Mouse (Mus musculus) gastrocnemius, postnatal 14 days (tissue): ENCODE results near the gene Hscb. TPM values are rescaled to one million over a fixed set of nuclear protein-coding genes. Genes with fewer than 3 reads are reported as not detected.

Experiments used
- DNase-seq: peaks from one replicate; pipeline ENCODE4 v3.0.0; 2021; ENCODE audit warnings: mixed read lengths
- intact Hi-C: fragments of 180-260 bp; cut with DNase I; formaldehyde crosslinking; loops from one replicate; pipeline ENCODE4 v1.15.1; 2025; ENCODE audit warnings: low total_unique reads
- total RNA-seq, 2 experiments: library from RNA; stranded (reverse); gene quantifications; 2 replicates each; pipeline ENCODE4 v1.2.3; 2021

Gene Hscb
- total RNA-seq, 2 experiments from 2014 or later = 10.1 to 10.5 TPM

DNA sequence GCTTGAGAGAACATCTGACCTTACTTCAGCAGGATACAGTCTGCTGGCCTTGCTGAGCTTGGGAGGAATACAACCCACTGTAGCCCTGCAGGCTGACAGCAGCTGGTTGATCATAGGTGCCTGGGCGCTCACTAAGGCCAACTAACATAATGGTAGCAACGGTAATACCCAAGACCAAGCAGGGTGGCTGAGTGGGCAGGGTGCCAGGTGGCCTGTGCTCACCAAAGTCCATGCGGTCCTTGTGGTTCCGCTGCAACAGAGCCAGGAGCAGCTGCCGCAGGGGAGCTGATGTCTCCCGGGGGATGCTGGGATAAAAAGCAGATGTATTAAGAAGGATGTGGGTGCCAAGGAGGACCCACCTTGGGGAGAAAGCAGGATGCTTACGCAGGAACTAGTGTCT is 45.2 kb downstream of the Hscb start:
- DNase-seq = peak; percentile 47
- intact Hi-C loops = no loop called here

DNA sequence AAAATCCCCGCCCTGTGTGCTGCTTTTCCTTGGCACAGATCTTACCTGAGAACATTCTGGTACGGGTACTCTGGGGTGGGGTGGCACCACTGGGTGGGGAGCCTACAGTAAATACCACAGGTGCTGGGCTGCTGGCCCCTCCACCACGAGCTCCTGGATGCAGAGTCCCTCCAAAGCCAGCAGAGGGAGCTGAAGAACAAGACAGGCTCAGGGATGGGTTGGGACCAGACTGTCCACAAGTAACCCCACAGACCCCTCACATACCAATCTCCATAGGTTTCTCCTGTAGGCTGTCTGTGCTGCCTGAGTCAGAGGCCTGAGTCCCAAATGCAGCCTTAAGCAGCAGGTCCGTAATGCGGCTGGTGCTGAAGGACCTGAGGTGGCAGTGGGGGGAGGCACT is 50.9 kb downstream of the Hscb start:
- intact Hi-C loops = no loop called here
- DNase-seq = no peak

DNA sequence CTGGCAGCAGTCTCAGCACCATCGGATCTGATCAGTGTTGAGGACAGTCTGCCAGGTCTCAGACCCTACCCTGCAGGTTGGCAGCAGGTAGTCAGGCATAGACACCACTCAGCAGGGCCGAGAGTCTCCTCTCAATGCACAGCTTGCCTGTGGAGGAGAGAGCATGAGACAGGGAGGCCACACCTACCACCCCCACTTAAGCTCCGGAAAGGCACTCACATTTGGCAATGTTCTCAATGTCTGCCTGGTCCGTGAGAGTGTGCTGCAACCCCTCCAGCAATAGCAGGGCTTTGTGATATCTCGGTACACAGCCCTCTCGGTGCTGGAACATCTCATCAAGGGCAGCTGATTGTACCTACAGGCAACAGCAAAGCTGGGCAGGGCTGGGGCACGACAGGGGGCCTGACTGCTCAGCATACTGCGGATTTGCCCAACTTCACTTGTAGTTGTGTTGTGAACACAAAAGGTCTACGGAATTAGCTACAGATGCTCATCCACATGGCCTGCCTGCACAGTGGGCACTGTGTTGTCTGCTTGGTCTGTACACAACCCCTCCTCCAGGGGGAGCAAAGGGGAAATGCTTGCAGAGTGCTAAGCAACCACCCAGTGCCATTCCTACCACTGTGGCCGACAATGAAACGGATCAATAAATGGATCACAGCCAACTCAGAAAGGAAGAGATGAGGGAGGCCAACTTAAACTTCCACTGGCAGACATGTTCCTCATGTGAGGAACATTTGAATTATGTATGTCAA is 53.3 kb downstream of the Hscb start:
- intact Hi-C loops = no loop called here
- no peak for DNase-seq

DNA sequence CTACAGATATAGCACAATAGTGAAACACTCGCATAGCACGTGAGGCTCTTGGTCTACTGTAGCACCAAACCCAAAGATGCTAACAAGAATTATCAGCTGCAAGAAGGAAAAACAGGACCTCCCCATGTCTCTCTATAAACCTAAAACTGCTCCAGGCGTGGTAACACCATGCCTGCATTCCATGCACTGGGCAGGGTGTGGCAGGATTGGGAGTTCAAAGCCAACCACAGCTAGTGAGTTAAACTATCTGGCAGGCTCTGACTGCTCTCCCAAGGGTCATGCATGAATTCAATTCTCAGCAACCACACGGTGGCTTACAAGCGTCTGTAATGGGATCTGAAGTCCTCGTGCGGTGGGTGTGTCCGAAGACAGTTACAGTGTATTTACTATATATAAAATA is 56.4 kb downstream of the Hscb start:
- intact Hi-C loops = no loop called here
- no peak for DNase-seq

DNA sequence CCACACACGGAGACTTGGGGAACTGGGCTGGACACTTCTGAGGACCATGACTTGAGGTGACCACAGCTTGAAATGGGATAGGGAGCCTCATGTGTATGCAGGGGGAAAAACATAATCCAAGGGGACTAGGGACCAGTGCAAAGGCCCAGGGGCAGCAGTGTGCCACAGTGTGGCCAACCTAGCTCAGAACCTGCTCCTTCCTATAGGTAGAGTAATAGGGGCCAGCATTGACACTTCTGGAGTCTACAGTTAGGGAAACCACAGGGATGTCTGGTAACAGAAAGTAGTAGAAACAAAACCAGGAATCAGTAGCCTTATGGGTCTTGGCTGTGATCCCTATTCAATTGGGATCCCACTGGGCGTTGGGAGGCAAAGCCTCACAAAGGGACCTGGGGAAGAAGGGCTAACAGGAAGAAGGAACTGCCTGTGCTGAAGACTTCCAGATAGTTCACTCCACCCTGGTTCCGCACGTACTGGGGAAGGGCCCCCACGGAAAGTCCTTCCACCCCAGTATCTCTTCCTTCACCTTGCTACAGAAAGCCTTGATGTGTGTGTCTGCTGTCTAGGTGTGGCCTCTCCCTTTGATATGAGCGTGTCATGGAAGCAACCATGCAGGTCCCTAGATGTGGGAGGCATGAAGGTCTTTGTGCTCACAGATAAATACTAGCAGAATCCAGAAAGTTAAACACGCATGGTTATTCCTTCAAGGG is 57.9 kb downstream of the Hscb start:
- intact Hi-C loops = no loop called here

DNA sequence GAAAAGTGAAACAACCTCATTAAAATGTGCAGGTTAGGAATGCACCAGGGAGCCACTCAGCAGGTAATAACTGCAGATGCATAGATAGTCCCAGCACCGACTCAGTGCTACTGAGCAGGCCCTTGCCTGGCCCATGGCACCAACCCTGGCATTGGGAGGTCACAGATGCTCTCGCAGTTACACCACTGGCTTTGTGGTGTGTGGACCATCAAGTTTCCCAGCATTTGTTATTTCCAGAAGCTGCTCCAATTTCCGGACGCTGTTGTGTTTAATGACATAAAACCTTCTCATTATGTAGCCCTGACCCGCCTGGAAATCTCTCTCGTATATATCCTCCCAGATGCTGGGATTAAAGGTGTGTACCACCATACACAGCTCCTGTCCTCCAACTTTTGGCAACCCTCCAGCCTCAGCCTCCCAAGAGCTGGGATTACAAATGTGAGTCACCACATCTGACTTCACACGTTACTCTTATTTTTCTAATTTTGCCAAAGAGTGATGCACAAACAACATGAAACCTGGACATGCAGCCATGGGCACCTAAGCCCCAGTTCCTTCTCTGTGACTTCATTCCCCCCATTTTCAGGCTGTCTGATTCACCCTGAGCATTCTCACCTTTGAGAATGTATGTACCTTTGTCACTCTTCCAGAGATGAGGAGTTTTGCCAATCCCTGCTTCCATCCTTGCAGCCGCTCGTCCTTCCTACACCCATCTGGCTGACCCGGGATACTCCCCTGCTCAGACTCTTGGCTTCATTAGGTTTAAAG is 58.6 kb downstream of the Hscb start:
- no peak for DNase-seq
- intact Hi-C loops = no loop called here

More for the DNA sequence above, 57.9 kb downstream of the Hscb start:
- DNase-seq = no peak

DNA sequence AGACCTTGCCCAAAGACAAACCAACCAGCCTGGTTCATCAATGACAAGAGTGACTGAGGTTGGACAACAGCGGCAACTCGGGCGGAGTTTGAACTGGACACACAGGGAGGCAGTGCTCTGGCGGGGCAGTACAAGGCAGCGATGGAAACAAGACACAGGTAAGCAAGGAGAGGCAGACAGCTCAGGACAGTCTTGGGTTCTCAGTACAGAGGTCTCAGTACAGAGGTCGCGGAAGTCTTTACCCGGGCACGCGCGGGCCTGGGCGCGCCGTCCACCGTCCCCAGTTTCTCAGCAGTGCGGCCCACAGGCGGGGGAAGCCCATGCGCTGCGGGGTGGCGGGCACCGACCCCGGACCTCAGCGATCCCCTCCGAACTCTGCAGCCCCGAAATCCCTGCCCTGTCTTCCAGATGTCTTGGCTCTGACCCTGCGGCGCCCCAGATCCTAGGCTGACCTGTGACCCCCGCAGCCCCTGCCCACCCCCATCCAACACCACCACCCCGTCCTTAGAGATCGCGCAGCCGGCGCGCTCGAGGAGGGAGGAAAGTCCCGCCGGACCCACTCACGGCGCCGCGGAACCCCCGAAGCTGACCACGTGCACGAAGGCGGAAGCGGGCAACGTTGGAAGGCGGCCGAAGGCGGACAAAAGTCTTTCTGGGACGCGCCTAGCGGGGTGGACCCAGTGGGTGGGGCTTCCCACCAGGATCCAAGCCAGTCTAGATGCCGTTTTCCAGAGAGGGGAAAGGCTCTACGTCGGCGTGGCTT is 59.4 kb downstream of the Hscb start, which contains the start of gene Pus1:
Gene Pus1 (minus strand): TSS at position 662 of the 763 bp plus-strand sequence.
- DNase-seq = peak; percentile 96
- intact Hi-C loops = no loop called here

DNA sequence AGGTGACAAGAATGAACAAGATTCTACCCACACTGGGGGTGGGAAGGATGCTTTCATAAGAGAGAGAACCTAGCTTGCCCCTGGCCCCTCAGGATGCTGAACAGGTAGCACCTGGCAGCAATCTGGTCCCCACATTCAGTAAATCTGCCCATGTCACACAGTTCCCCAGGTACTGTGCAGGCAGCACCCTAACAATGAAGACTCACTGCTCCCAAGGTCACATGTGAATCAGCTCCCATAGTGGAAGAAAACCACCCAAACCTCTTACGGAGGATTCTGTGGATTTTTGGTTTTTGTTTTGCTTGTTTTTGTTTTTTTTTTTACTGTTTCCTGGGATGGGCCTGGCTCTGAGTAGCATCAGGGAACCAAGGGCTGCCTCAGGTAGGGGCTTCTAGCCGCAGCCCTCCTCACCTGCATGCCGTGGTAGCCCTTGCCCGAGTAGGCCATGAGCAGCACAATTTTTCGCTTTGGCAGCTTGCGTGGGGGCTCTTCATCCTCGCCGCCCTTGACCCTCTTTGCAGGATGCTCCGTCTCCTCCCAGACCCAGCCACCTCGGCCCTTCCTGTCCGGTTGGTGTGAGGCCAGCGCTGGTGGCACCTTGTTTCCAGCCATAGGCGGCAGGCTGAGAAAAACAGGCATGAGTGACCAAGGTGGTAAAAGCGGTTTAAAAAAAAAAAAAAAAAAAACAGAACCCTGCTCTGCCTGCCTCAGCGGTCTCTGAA is 60.1 kb downstream of the Hscb start:
- intact Hi-C loops = no loop called here
- no peak for DNase-seq

Other genes with a start within 250 kb of the Hscb start
- 10 to 100 TPM; 15.1 to 17.3 TPM for gene Noc4l, start 186.4 kb downstream of the Hscb start, total RNA-seq
- 1 to 10 TPM; 7.7 to 9.5 TPM for gene Ddx51, start 186.3 kb downstream of the Hscb start, total RNA-seq
- 10 to 100 TPM; 29.4 to 34.3 TPM for gene Ep400, start 69.1 kb downstream of the Hscb start, total RNA-seq
- 10 to 100 TPM; 12.1 to 15.6 TPM for gene Pus1, start 59.1 kb downstream of the Hscb start, total RNA-seq
- gene Ulk1, start 29.7 kb downstream of the Hscb start, total RNA-seq = 10 to 100 TPM; 26.0 to 37.2 TPM
- gene Chek2, start 202 bp upstream of the Hscb start, total RNA-seq = 1 to 10 TPM; 2.1 to 2.4 TPM
- 10 to 100 TPM; 17.9 to 18.4 TPM for gene Ttc28, start 40.0 kb upstream of the Hscb start, total RNA-seq